Mouse (Mus musculus) inflammation-experienced regulatory T-cells, adult 6 months (primary cell): ENCODE data around the gene Sowahd. TPM values are rescaled to one million over a fixed set of nuclear protein-coding genes. Genes with fewer than 3 reads are reported as not detected.
"Not testable (repeated sequence)": the region's sequence is repeated elsewhere in the genome, so short reads cannot be mapped to it uniquely, and the experiment has no call there.

Experiments used
- ATAC-seq: one replicate; pipeline ENCODE4 v1.8.0; 2017
- polyA plus RNA-seq, 3 experiments: library from polyadenylated mRNA; unstranded; fragments of 100-300 nt; shearing (Covaris generic); gene quantifications; one replicate each; pipeline ENCODE4 v1.2.1; 2017

The Sowahd gene
- polyA plus RNA-seq = not detected

GRCm38 (mm10) chrX:37048066-37048889 is at the start of gene Sowahd:
Sowahd (plus strand) TSS chrX:37048845.
- no peak for ATAC-seq

GRCm38 (mm10) chrX:37013870-37014269 is 34.8 kb upstream of the Sowahd start:
- no peak for ATAC-seq

GRCm38 (mm10) chrX:37018150-37018654 is 30.4 kb upstream of the Sowahd start:
- no peak for ATAC-seq

GRCm38 (mm10) chrX:37019045-37019444 is 29.6 kb upstream of the Sowahd start:
- ATAC-seq = no peak

GRCm38 (mm10) chrX:37022690-37023089 is 26.0 kb upstream of the Sowahd start:
- ATAC-seq = peak; percentile 58

- no peak for ATAC-seq
These were observed 24.9 kb upstream of the Sowahd start for GRCm38 (mm10) chrX:37023652-37024309.

GRCm38 (mm10) chrX:37028378-37028777 is 20.3 kb upstream of the Sowahd start:
- no peak for ATAC-seq

GRCm38 (mm10) chrX:37042726-37043125 is 5.9 kb upstream of the Sowahd start:
- no peak for ATAC-seq

- ATAC-seq = no peak
These were observed 512 bp downstream of the Sowahd start for GRCm38 (mm10) chrX:37048890-37049823.

- ATAC-seq = no peak
These were observed 15.3 kb downstream of the Sowahd start for GRCm38 (mm10) chrX:37063902-37064301.

GRCm38 (mm10) chrX:37067299-37067698 is 18.7 kb downstream of the Sowahd start:
- ATAC-seq = no peak

GRCm38 (mm10) chrX:37068766-37069165 is 20.1 kb downstream of the Sowahd start:
- no peak for ATAC-seq

GRCm38 (mm10) chrX:37074262-37074892 is 25.7 kb downstream of the Sowahd start:
- peak; percentile 93 for ATAC-seq

GRCm38 (mm10) chrX:37076651-37077050 is 28.0 kb downstream of the Sowahd start:
- ATAC-seq = no peak

GRCm38 (mm10) chrX:37080345-37080744 is 31.7 kb downstream of the Sowahd start:
- not testable (repeated sequence) for ATAC-seq

GRCm38 (mm10) chrX:37081194-37081593 is 32.5 kb downstream of the Sowahd start:
- ATAC-seq = no peak

GRCm38 (mm10) chrX:37084318-37084926 is 35.8 kb downstream of the Sowahd start:
- peak; percentile 9 for ATAC-seq

GRCm38 (mm10) chrX:37084927-37085660 is 36.4 kb downstream of the Sowahd start, which contains the start of gene Rpl39:
Rpl39 (minus strand) TSS chrX:37085402.
- ATAC-seq = peak; percentile 89

- ATAC-seq = peak; percentile 41
These were observed 37.0 kb downstream of the Sowahd start for GRCm38 (mm10) chrX:37085665-37086064.

- no peak for ATAC-seq
These were observed 40.1 kb downstream of the Sowahd start for GRCm38 (mm10) chrX:37088778-37089177.

- ATAC-seq = peak; percentile 91
These were observed 42.8 kb downstream of the Sowahd start for GRCm38 (mm10) chrX:37091457-37091856.
